ENCODE assay signal across 8 mouse cellular contexts in the genomic region with DNA sequence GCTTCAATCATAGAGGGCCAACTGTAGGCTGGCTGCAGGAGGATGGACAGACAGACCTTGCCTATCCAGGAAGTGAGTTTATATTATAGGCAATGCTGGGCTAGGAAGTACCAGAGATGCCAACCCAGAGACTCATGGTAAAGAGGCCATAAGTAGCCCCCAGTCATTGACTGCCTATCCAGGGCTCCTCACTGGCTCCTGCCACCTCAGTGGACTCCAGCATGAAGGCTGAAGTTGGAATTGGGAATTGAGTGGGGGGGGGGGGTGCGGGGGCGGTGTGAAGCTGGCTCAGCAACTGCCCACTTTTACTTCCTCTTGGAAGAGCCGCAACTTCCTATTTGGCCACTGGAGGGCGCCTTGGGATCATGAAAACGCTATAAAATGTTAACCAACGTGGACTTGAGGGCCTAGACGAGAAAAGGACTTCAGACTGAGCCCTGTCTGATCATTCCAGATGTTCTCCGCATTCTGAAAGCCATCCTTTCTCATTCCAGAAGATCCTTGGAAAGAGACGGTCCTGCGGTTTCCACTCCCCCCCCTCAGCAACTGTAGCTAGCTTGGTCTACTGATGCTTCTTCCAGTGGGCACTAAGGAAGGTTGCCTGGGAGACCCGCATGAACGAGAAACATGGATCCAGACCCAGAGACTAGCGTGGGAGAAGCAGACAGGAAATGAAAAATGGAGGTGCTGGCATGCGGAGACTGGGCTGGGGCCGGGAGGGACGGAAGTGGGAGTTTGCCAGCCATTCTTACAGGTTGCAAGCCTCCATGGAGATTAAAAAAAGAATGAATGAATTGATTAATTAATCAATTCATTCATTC.
DNase-seq lines count a peak whose midpoint lies in the region; ATAC-seq lines count a peak whose summit lies in the region.

No protein-coding gene starts in this region.

- no peaks in the 10 kb centered on the region for H3K27me3 ChIP-seq in intestine, embryonic 16.5 days (replicated peaks; ENCODE audit: control insufficient read depth, insufficient read depth, low read length)
- no peaks in the 10 kb centered on the region for H3K27me3 ChIP-seq in limb, embryonic 10.5 days (ENCODE audit: low read depth, poor library complexity, severe bottlenecking)
- no peaks in the 10 kb centered on the region for H3K27me3 ChIP-seq in midbrain, embryonic 14.5 days (ENCODE audit: control insufficient read depth, insufficient read depth, low read length)

- H3K4me2 ChIP-seq in intestine, embryonic 16.5 days (ENCODE audit: low read depth, low read length), result no peak overlapping the region
- H3K4me2 ChIP-seq in midbrain, embryonic 14.5 days (ENCODE audit: low read length), result peak overlapping the region; percentile 24; the same call in 1 of the 2 replicates

- H3K9me3 ChIP-seq in intestine, embryonic 16.5 days (ENCODE audit: control insufficient read depth, low read length), result no peaks in the 10 kb centered on the region
- no peaks in the 10 kb centered on the region for H3K9me3 ChIP-seq in limb, embryonic 10.5 days (replicated peaks)
- no peaks in the 10 kb centered on the region for H3K9me3 ChIP-seq in midbrain, embryonic 14.5 days (ENCODE audit: control insufficient read depth, low read length)

- peak; percentile 60 for ATAC-seq in intestine, embryonic 16.5 days
- no peak for ATAC-seq in midbrain, embryonic 14.5 days (ENCODE audit: low FRiP score, low TSS enrichment)

- H3K4me1 ChIP-seq in intestine, embryonic 16.5 days (ENCODE audit: control insufficient read depth, insufficient read depth, low read length), result no peaks in the 10 kb centered on the region
- peaks cover 32% of the 10 kb centered on the region for H3K4me1 ChIP-seq in limb, embryonic 10.5 days
- 0 out of 2 replicates have a peak, but pooled peaks cover 3% of the 10 kb centered on the region for H3K4me1 ChIP-seq in midbrain, embryonic 14.5 days (ENCODE audit: control insufficient read depth, insufficient read depth, low read length)

- 13% methylated on average over 14 of the region's 16 CpGs for WGBS in intestine, embryonic 16.5 days
- WGBS in limb, embryonic 10.5 days, result 21% methylated on average over 16 of the region's 16 CpGs
- WGBS in midbrain, embryonic 14.5 days, result 17% methylated on average over 16 of the region's 16 CpGs

- H3K27ac ChIP-seq in intestine, embryonic 16.5 days (ENCODE audit: low read length), result no peak overlapping the region
- peak overlapping the region; percentile 71; the same call in 1 of the 2 replicates for H3K27ac ChIP-seq in limb, embryonic 10.5 days
- no peak overlapping the region for H3K27ac ChIP-seq in midbrain, embryonic 14.5 days (replicated peaks; ENCODE audit: low read depth, low read length)

- DNase-seq in 3134 (ENCODE audit: extremely low read depth, insufficient read length, low spot score) (peak; percentile 53), NIH3T3 (ENCODE audit: low read depth) (peak; percentile 92)
- DNase-seq in cerebellum, postnatal 25 days, result peak; percentile 69 to 78
- DNase-seq in gastrocnemius, postnatal 10 days, result peak; percentile 74
- peak; percentile 88 for DNase-seq in limb, embryonic 10.5 days (ENCODE audit: low spot score)
- peak; percentile 90 for DNase-seq in midbrain, embryonic 14.5 days
- peak; percentile 59 to 82 for DNase-seq in spleen, postnatal 4 days (ENCODE audit: low spot score in 2 of 2)

- H3K4me3 ChIP-seq in intestine, embryonic 16.5 days (ENCODE audit: low read length), result no peak overlapping the region
- peak overlapping the region; percentile 8; the same call in 1 of the 2 replicates for H3K4me3 ChIP-seq in limb, embryonic 10.5 days
- H3K4me3 ChIP-seq in midbrain, embryonic 14.5 days (replicated peaks; ENCODE audit: low read depth, low read length), result no peak overlapping the region

- H3K9ac ChIP-seq in intestine, embryonic 16.5 days (ENCODE audit: low read depth, low read length), result no peak overlapping the region
- H3K9ac ChIP-seq in midbrain, embryonic 14.5 days (replicated peaks; ENCODE audit: low read length), result no peak overlapping the region

- H3K36me3 ChIP-seq in intestine, embryonic 16.5 days (ENCODE audit: control insufficient read depth, insufficient read depth, low read length), result no peaks in the 10 kb centered on the region
- H3K36me3 ChIP-seq in limb, embryonic 10.5 days, result peaks cover 6% of the 10 kb centered on the region; the same call in 1 of the 2 replicates
- H3K36me3 ChIP-seq in midbrain, embryonic 14.5 days (ENCODE audit: control insufficient read depth, insufficient read depth, low read length), result no peaks in the 10 kb centered on the region
